Mouse (Mus musculus): Measurements from ENCODE around the gene Pgpep1l.

Gene Pgpep1l

GRCm38 (mm10) chr7:68213842-68214241, 50.2 kb downstream of the Pgpep1l start:
- no peak for DNase-seq (ENCODE audit: low spot score)

DNA sequence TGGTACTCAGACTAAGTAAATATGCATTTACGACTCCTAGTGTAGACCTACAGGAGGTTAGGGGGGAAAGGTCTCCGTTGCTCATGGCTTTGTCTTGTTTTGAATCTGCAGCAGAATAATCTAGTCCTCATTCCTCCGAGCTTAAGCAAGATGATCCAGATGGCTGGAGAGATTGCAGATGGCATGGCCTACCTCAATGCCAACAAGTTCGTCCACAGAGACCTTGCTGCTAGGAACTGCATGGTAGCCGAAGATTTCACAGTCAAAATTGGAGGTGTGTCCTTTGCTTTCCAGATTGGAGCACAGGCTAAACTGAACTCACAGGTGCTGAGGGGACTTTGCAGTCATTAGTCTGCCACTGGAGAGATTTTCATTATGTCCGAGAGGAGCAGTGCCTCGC, 52.1 kb downstream of the Pgpep1l start:
- no peak for DNase-seq (ENCODE audit: low spot score)

GRCm38 (mm10) chr7:68210417-68210816, 53.6 kb downstream of the Pgpep1l start:
- DNase-seq (ENCODE audit: low spot score) = no peak

GRCm38 (mm10) chr7:68209039-68209438, 55.0 kb downstream of the Pgpep1l start:
- no peak for DNase-seq (ENCODE audit: low spot score)

GRCm38 (mm10) chr7:68205776-68206427, 58.1 kb downstream of the Pgpep1l start:
- no peak for DNase-seq (ENCODE audit: low spot score)

- no peak for DNase-seq (ENCODE audit: low spot score)
Measured at GRCm38 (mm10) chr7:68199609-68200008, 64.4 kb downstream of the Pgpep1l start.

GRCm38 (mm10) chr7:68193958-68194695, 69.9 kb downstream of the Pgpep1l start:
- no peak for DNase-seq (ENCODE audit: low spot score)

- no peak for DNase-seq (ENCODE audit: low spot score)
Measured at GRCm38 (mm10) chr7:68189691-68190456, 74.2 kb downstream of the Pgpep1l start.

- DNase-seq (ENCODE audit: low spot score) = no peak
Measured at GRCm38 (mm10) chr7:68189211-68189610, 74.8 kb downstream of the Pgpep1l start.
